Mouse (Mus musculus) cerebral cortex, adult 2 months (tissue): ENCODE measurements around the gene Rhcg.

Source experiments
- WGBS: fragments of 180-500 bp; shearing (Covaris S2); methylation state at CpG from one replicate; pipeline ENCODE4 v1.1.7; 2018; 5-methylcytosine and 5-hydroxymethylcytosine counted together

The Rhcg gene

GRCm38 (mm10) chr7:79548893-79549555, 68.4 kb downstream of the Rhcg start:
- 61% methylated on average over 12 of the region's 12 CpGs for WGBS

GRCm38 (mm10) chr7:79547092-79547491, 70.4 kb downstream of the Rhcg start:
- 3% methylated on average over 15 of the region's 15 CpGs for WGBS

- 23% methylated on average over 7 of the region's 7 CpGs for WGBS
Observed at GRCm38 (mm10) chr7:79545066-79545400, 72.4 kb downstream of the Rhcg start.

- 16% methylated on average over 37 of the region's 37 CpGs for WGBS
Observed at GRCm38 (mm10) chr7:79544281-79545065, 73.0 kb downstream of the Rhcg start.
